Mouse (Mus musculus) ES-E14 (cell line): ENCODE measurements around the gene Dhx33. TPM values are rescaled to one million over a fixed set of nuclear protein-coding genes. Genes with fewer than 3 reads are reported as not detected.
A peak's percentile ranks its signal among the peaks of the same experiment; 100 is the strongest.

Experiments
- DNase-seq: peaks from one replicate; pipeline ENCODE4 v3.0.0-alpha.2; 2013; ENCODE audit warnings: low read depth, low spot score
- H3K27ac ChIP-seq: 2 replicates; pipeline ENCODE4 v1.5.1; 2012; ENCODE audit warnings: low read depth, mild to moderate bottlenecking, low read length, moderate library complexity, mixed read lengths; ENCODE audit not compliant: poor library complexity, insufficient read depth, severe bottlenecking
- H3K36me3 ChIP-seq: 2 replicates; pipeline ENCODE4 v1.6.1; 2012; ENCODE audit warnings: mild to moderate bottlenecking, low read length, moderate library complexity, mixed read lengths; ENCODE audit not compliant: control insufficient read depth, poor library complexity, insufficient read depth, severe bottlenecking
- H3K4me1 ChIP-seq, 2 experiments: fragments of 150-350 bp in 1 of 2; sonication (generic) in 1 of 2; 2 replicates each; pipeline ENCODE4 v1.6.1; 2012; ENCODE audit warnings: low read length in 2 of 2, mild to moderate bottlenecking in 1 of 2, mixed read lengths in 1 of 2; ENCODE audit not compliant: control insufficient read depth in 2 of 2, insufficient read depth in 2 of 2, poor library complexity in 1 of 2
- H3K4me3 ChIP-seq, 2 experiments: fragments of 150-350 bp in 1 of 2; sonication (generic) in 1 of 2; 2 replicates each; pipeline ENCODE4 v1.5.1; 2012; ENCODE audit warnings: low read length in 2 of 2, low read depth in 1 of 2, mild to moderate bottlenecking in 1 of 2, mixed read lengths in 1 of 2; ENCODE audit not compliant: insufficient read depth in 1 of 2, poor library complexity in 1 of 2, severe bottlenecking in 1 of 2
- H3K9ac ChIP-seq: 2 replicates; pipeline ENCODE4 v1.6.1; 2012; ENCODE audit warnings: low read depth, mild to moderate bottlenecking, low read length, mixed read lengths; ENCODE audit not compliant: poor library complexity, insufficient read depth, severe bottlenecking
- H3K9me3 ChIP-seq: fragments of 150-350 bp; sonication (generic); 2 replicates; pipeline ENCODE4 v1.6.1; 2012; ENCODE audit warnings: low read depth, mild to moderate bottlenecking, low read length; ENCODE audit not compliant: control insufficient read depth, insufficient read depth
- CHD2 ChIP-seq: IDR thresholded peaks from 2 replicates; pipeline ENCODE4 v1.6.1; 2014; ENCODE audit warnings: mild to moderate bottlenecking, low read depth, low read length, inconsistent platforms
- HCFC1 ChIP-seq: IDR thresholded peaks from 2 replicates; pipeline ENCODE4 v1.6.1; 2012; ENCODE audit warnings: low read length, inconsistent platforms, borderline replicate concordance; ENCODE audit not compliant: insufficient read depth
- MAFK ChIP-seq: IDR thresholded peaks from 2 replicates; pipeline ENCODE4 v1.6.1; 2014; ENCODE audit warnings: mild to moderate bottlenecking, low read depth, low read length, inconsistent platforms; ENCODE audit not compliant: insufficient read depth
- ZC3H11A ChIP-seq: IDR thresholded peaks from 2 replicates; pipeline ENCODE4 v1.6.1; 2012; ENCODE audit warnings: low read depth, mild to moderate bottlenecking, inconsistent platforms, low read length, borderline replicate concordance
- ZNF384 ChIP-seq: IDR thresholded peaks from 2 replicates; pipeline ENCODE4 v1.6.1; 2012; ENCODE audit warnings: low read depth, low read length, inconsistent platforms
- in situ Hi-C, 2 experiments: fragments of 600-800 bp; cut with MboI; formaldehyde crosslinking; loops; one replicate each; pipeline ENCODE4 v1.15.1; 2025; ENCODE audit warnings: low sequenced_read_pairs in 2 of 2, inconsistent platforms in 1 of 2; ENCODE audit not compliant: unreplicated experiment in 2 of 2
- total RNA-seq: library from RNA; depleted of rRNA; stranded (reverse); fragments of 300-350 nt; gene quantifications from 2 replicates; pipeline ENCODE4 v1.2.3, GENCODE M21; 2012; rRNA removed

The Dhx33 gene
- total RNA-seq, result 29.9 and 32.7 TPM in 2 replicates

DNA sequence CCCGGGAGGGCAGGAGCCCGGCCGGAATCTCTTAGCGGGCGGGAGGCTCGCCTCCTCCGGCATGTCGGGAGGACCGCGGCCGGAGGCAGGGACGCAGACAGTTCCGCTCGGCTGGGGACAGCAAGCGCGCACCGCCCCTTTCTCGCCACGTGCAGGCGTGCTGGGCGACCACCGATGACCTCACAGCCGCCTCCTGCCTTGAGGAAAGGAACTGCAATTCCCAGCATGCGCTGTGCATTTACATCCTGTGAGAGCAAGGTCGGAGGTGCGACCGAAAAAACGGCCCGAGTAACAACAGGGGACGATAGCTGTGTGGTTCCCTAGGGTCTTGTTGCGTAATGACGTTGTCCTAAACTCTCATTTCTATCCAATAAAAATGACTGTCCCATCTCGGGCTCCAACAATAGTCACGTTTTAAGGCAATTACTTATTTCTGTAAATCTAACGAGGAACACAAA lies at the start of gene Dhx33:
Dhx33 (minus strand) TSS at position 122 of the 458 bp plus-strand sequence.
- peak within 1 kb of the TSS; percentile 86 to 92 for H3K4me3 ChIP-seq
- H3K9ac ChIP-seq, result peak within 1 kb of the TSS; percentile 86
- peak; percentile 97 for DNase-seq
- no peaks in the 10 kb centered on the region for H3K9me3 ChIP-seq
- TF ChIP-seq HCFC1 (peak; percentile 99), ZNF384 (no peak), CHD2 (peak; percentile 81)
- in situ Hi-C loops, result no loop called here
- H3K27ac ChIP-seq, result no peak within 1 kb of the TSS
- H3K36me3 ChIP-seq, result peaks cover 9% of the 10 kb centered on the region
- H3K4me1 ChIP-seq, result no peaks in the 10 kb centered on the region; a peak in 1 of 4 replicates

- H3K4me3 ChIP-seq, result no peak overlapping the region
- H3K9ac ChIP-seq, result no peak overlapping the region
- no peak for TF ChIP-seq HCFC1
- TF ChIP-seq ZC3H11A, result peak; percentile 38; the same call in 1 of the 2 replicates
- no peaks in the 10 kb centered on the region for H3K36me3 ChIP-seq
- no peak for DNase-seq
- H3K4me1 ChIP-seq, result no peaks in the 10 kb centered on the region
- in situ Hi-C loops, result no loop called here
- no peaks in the 10 kb centered on the region for H3K9me3 ChIP-seq
- H3K27ac ChIP-seq, result no peak overlapping the region
Observed at GRCm38 (mm10) chr11:71052554-71052953, 48.3 kb upstream of the Dhx33 start.

- no peaks in the 10 kb centered on the region for H3K9me3 ChIP-seq
- no peak for DNase-seq
- no peaks in the 10 kb centered on the region for H3K36me3 ChIP-seq
- no peaks in the 10 kb centered on the region for H3K4me1 ChIP-seq
- no peak overlapping the region for H3K4me3 ChIP-seq
- H3K9ac ChIP-seq, result no peak overlapping the region
- in situ Hi-C loops, result no loop called here
- H3K27ac ChIP-seq, result no peak overlapping the region
- TF ChIP-seq ZNF384, result no peak
- no peak for TF ChIP-seq HCFC1
- TF ChIP-seq MAFK, result no peak
- TF ChIP-seq ZC3H11A, result no peak
- no peak for TF ChIP-seq CHD2
Observed at GRCm38 (mm10) chr11:71039526-71040298, 35.5 kb upstream of the Dhx33 start.

DNA sequence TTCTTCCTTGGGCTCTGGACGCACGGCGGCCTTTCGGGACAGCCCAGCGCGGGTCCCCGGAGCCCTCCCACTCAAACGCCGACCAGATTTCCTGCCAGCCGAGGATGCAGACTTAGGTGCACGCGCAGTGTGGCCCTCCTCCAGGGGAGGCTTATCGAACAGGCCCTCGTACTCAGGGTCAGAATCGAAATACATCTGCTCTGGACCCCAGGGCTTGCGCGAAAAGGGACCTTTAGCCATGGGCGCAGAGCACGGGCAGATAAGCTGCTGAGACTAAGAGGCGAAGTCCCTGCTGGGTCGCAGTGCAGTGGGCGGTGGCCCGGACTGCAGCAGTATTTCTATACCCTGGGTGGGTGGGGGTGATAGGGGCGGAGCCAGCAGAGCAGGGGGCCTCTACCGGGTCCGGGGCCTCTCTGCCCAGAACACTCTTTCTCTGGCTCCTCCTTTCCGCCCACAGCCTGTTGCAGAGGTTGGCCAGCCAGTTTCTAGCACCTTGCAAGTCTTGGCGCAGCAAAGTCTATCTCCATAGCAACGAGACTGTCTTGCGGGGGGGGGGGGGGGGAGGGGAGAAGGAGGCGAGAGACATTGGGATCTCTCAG lies 29.0 kb upstream of the Dhx33 start, which contains the start of gene 6330403K07Rik:
6330403K07Rik (minus strand) TSS at position 351 of the 599 bp plus-strand sequence.
- H3K4me3 ChIP-seq, result peak within 1 kb of the TSS; percentile 57 to 67
- peak; percentile 34 for DNase-seq
- no peak for TF ChIP-seq HCFC1
- TF ChIP-seq ZNF384, result no peak
- no peak for TF ChIP-seq ZC3H11A
- no peak for TF ChIP-seq CHD2
- TF ChIP-seq MAFK, result no peak
- peaks cover 0 to 3% of the 10 kb centered on the region in 2 experiments; a peak in 1 of 4 replicates for H3K4me1 ChIP-seq
- no peak within 1 kb of the TSS for H3K27ac ChIP-seq
- H3K9me3 ChIP-seq, result no peaks in the 10 kb centered on the region
- in situ Hi-C loops, result no loop called here
- no peaks in the 10 kb centered on the region for H3K36me3 ChIP-seq
- H3K9ac ChIP-seq, result peak within 1 kb of the TSS; percentile 36
